In the genomic region with DNA sequence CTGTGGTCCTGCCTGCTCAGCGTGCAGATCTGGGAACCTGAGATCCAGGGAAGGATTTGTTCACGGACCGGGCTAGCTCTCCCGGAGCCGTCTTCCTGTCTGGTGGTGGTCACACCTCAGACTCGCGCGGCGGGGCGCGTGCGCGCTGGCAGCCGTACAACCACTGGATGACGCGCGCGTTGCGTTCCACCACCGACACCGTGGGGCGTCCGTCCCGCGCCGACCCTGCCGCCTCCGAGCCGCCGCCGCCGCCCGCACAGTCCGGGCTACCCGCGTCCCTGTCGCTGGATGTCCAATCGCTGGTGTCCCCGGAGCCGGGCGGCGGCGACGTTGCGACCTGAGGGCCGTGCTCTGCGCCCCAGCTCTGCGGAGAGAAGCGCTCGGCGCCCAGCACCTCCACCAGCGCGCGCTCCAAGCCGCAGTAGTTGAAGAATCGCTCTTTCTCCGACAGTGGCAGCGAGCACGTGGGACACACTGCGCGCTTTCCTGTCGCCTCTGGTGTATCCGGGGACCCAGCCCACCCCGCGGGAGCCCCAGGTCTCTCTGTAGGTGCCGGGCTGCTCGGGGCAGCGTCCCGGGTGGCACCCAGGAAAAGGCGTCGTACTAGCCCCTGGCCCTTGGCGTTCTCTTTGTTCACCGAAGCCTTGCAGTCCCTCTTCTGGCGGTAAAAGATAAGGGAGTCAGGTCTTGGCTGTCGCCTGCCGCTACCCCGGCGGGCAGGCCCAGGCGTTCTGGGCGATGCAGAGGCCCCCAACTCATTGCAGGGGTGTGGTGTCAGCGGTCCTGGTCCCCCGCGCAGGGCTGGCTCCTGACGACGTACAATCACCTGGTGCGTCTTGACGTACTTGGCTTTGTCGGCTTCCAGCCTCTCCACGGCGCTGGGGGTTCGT, we compare ENCODE assay signal across 8 mouse cellular contexts. TPM values are rescaled to one million over a fixed set of nuclear protein-coding genes. Genes with fewer than 3 reads are reported as not detected.
DNase-seq lines count a peak whose midpoint lies in the region; ATAC-seq and TF ChIP-seq lines count a peak whose summit lies in the region.

No protein-coding gene starts in this region.

- peak; percentile 67 for ATAC-seq in midbrain, embryonic 15.5 days (replicated peaks)

- peak overlapping the region; percentile 72 for H3K9ac ChIP-seq in midbrain, embryonic 15.5 days

- no peaks in the 10 kb centered on the region for H3K9me3 ChIP-seq in embryonic facial prominence, embryonic 10.5 days
- no peaks in the 10 kb centered on the region for H3K9me3 ChIP-seq in limb, embryonic 10.5 days (replicated peaks)
- no peaks in the 10 kb centered on the region for H3K9me3 ChIP-seq in midbrain, embryonic 15.5 days

- intact Hi-C loops in heart, postnatal 14 days (cut with DNase I): loop anchor here (10.0 kb wide), 1 partner anchor 223 kb away; no protein-coding TSS in a partner anchor

- no peak for TF ChIP-seq POLR2A in spleen, adult 2 months (IDR thresholded peaks at IDR 0.05; ENCODE audit: low read depth, low read length)

- DNase-seq in spleen, adult 2 months (ENCODE audit: low read depth in 1 of 2, low spot score in 2 of 2): no peak
- DNase-seq in spleen, adult 18-20 months: no peak
- DNase-seq in embryonic facial prominence, embryonic 10.5 days (ENCODE audit: low spot score): peak; percentile 76
- peak; percentile 49 to 51 for DNase-seq in heart, postnatal 14 days
- peak; percentile 75 for DNase-seq in limb, embryonic 10.5 days (ENCODE audit: low spot score)
- DNase-seq in thymus, postnatal 0 days (ENCODE audit: low spot score): peak; percentile 68
- DNase-seq in layer of hippocampus, adult 8-10 months (ENCODE audit: low spot score in 2 of 2): no peak

- no peak for TF ChIP-seq CTCF in spleen, adult 2 months (IDR thresholded peaks at IDR 0.05; ENCODE audit: extremely low read depth, insufficient read depth, insufficient read length, insufficient replicate concordance)

- WGBS in spleen, adult 2 months: 9% methylated on average over 91 of the region's 91 CpGs
- under 1% methylated on average over 91 of the region's 91 CpGs for WGBS in embryonic facial prominence, embryonic 10.5 days
- WGBS in limb, embryonic 10.5 days: under 1% methylated on average over 91 of the region's 91 CpGs
- under 1% methylated on average over 90 of the region's 91 CpGs for WGBS in midbrain, embryonic 15.5 days

- H3K4me3 ChIP-seq in spleen, adult 2 months (ENCODE audit: extremely low read depth, insufficient read depth, insufficient read length): peak overlapping the region; percentile 10; the same call in 1 of the 2 replicates
- peak overlapping the region; percentile 63 for H3K4me3 ChIP-seq in embryonic facial prominence, embryonic 10.5 days
- peak overlapping the region; percentile 61 for H3K4me3 ChIP-seq in limb, embryonic 10.5 days
- H3K4me3 ChIP-seq in midbrain, embryonic 15.5 days: peak overlapping the region; percentile 60

- H3K4me2 ChIP-seq in midbrain, embryonic 15.5 days: peak overlapping the region; percentile 76

- peaks cover 25% of the 10 kb centered on the region for H3K27me3 ChIP-seq in spleen, adult 2 months (ENCODE audit: control insufficient read depth, insufficient read depth, low read length)
- H3K27me3 ChIP-seq in embryonic facial prominence, embryonic 10.5 days (replicated peaks; ENCODE audit: low read depth, poor library complexity, severe bottlenecking): peaks cover 100% of the 10 kb centered on the region
- peaks cover 98% of the 10 kb centered on the region for H3K27me3 ChIP-seq in limb, embryonic 10.5 days (ENCODE audit: low read depth, poor library complexity, severe bottlenecking)
- H3K27me3 ChIP-seq in midbrain, embryonic 15.5 days (replicated peaks): peaks cover 78% of the 10 kb centered on the region

- no peaks in the 10 kb centered on the region for H3K36me3 ChIP-seq in spleen, adult 2 months (ENCODE audit: control insufficient read depth, insufficient read depth, low read length)
- no peaks in the 10 kb centered on the region for H3K36me3 ChIP-seq in embryonic facial prominence, embryonic 10.5 days (replicated peaks)
- no peaks in the 10 kb centered on the region for H3K36me3 ChIP-seq in limb, embryonic 10.5 days
- no peaks in the 10 kb centered on the region for H3K36me3 ChIP-seq in midbrain, embryonic 15.5 days (replicated peaks)

- H3K4me1 ChIP-seq in spleen, adult 2 months (ENCODE audit: control insufficient read depth, insufficient read depth, insufficient read length): peaks cover 5% of the 10 kb centered on the region
- H3K4me1 ChIP-seq in embryonic facial prominence, embryonic 10.5 days: peaks cover 85% of the 10 kb centered on the region
- H3K4me1 ChIP-seq in limb, embryonic 10.5 days: peaks cover 75% of the 10 kb centered on the region
- peaks cover 45% of the 10 kb centered on the region for H3K4me1 ChIP-seq in midbrain, embryonic 15.5 days

- H3K27ac ChIP-seq in spleen, adult 2 months (ENCODE audit: insufficient read depth, low read length): no peak overlapping the region
- H3K27ac ChIP-seq in embryonic facial prominence, embryonic 10.5 days (replicated peaks): peak overlapping the region; percentile 83
- peak overlapping the region; percentile 88 for H3K27ac ChIP-seq in limb, embryonic 10.5 days
- H3K27ac ChIP-seq in midbrain, embryonic 15.5 days: peak overlapping the region; percentile 81

RNA-seq across cellular contexts. Expression of a gene that starts 2.4 kb away (rescaled TPM):
- 6.9 and 10.2 TPM in 2 replicates for polyA plus RNA-seq in spleen, adult 2 months (2012; rRNA removed)
- polyA plus RNA-seq in embryonic facial prominence, embryonic 10.5 days (2016; fragmentation: Nextera tagmentation; extraction: Ambion mirVana): 7.4 and 7.9 TPM in 2 replicates
- 10 to 100 TPM in 1 of 2 experiments, 1 to 10 TPM in 1; 8.6 to 13.8 TPM for total RNA-seq in heart, postnatal 14 days (2021)
- 9.2 and 10.9 TPM in 2 replicates for polyA plus RNA-seq in limb, embryonic 10.5 days (2016; fragmentation: Nextera tagmentation; extraction: Ambion mirVana)
- 13.6 and 14.4 TPM in 2 replicates for polyA plus RNA-seq in midbrain, embryonic 15.5 days (2015; fragmentation: Nextera tagmentation; extraction: Ambion mirVana)
- 3.5 and 4.4 TPM in 2 replicates for polyA plus RNA-seq in thymus, postnatal 0 days (2015; fragmentation: Nextera tagmentation; extraction: Ambion mirVana)
- 1 to 10 TPM; 3.3 to 4.8 (median 3.5) TPM for total RNA-seq in layer of hippocampus, adult 8-10 months (2022)

RNA-seq across cellular contexts. Expression of a gene that starts 4.8 kb away (rescaled TPM):
- not detected in 2 replicates for polyA plus RNA-seq in spleen, adult 2 months (2012; rRNA removed)
- not detected in 2 replicates for polyA plus RNA-seq in embryonic facial prominence, embryonic 10.5 days (2016; fragmentation: Nextera tagmentation; extraction: Ambion mirVana)
- total RNA-seq in heart, postnatal 14 days (2021): not detected
- not detected in 2 replicates for polyA plus RNA-seq in limb, embryonic 10.5 days (2016; fragmentation: Nextera tagmentation; extraction: Ambion mirVana)
- polyA plus RNA-seq in midbrain, embryonic 15.5 days (2015; fragmentation: Nextera tagmentation; extraction: Ambion mirVana): not detected in 2 replicates
- polyA plus RNA-seq in thymus, postnatal 0 days (2015; fragmentation: Nextera tagmentation; extraction: Ambion mirVana): 0.22 TPM in 1 of 2 replicates, not detected in the other
- not detected for total RNA-seq in layer of hippocampus, adult 8-10 months (2022)

RNA-seq across cellular contexts. Expression of a gene that starts 6.1 kb away (rescaled TPM):
- 7.4 and 11.5 TPM in 2 replicates for polyA plus RNA-seq in spleen, adult 2 months (2012; rRNA removed)
- 21.0 and 21.8 TPM in 2 replicates for polyA plus RNA-seq in embryonic facial prominence, embryonic 10.5 days (2016; fragmentation: Nextera tagmentation; extraction: Ambion mirVana)
- total RNA-seq in heart, postnatal 14 days (2021): 1 to 10 TPM; 2.4 to 3.3 TPM
- 19.0 and 23.5 TPM in 2 replicates for polyA plus RNA-seq in limb, embryonic 10.5 days (2016; fragmentation: Nextera tagmentation; extraction: Ambion mirVana)
- polyA plus RNA-seq in midbrain, embryonic 15.5 days (2015; fragmentation: Nextera tagmentation; extraction: Ambion mirVana): 13.0 and 15.3 TPM in 2 replicates
- 27.4 and 28.3 TPM in 2 replicates for polyA plus RNA-seq in thymus, postnatal 0 days (2015; fragmentation: Nextera tagmentation; extraction: Ambion mirVana)
- 10 to 100 TPM in 3 of 4 experiments, 1 to 10 TPM in 1; 9.7 to 11.6 (median 11.2) TPM for total RNA-seq in layer of hippocampus, adult 8-10 months (2022)

RNA-seq across cellular contexts. Expression of a gene that starts 8.0 kb away (rescaled TPM):
- polyA plus RNA-seq in spleen, adult 2 months (2012; rRNA removed): not detected in 2 replicates
- polyA plus RNA-seq in embryonic facial prominence, embryonic 10.5 days (2016; fragmentation: Nextera tagmentation; extraction: Ambion mirVana): 0.32 and 1.1 TPM in 2 replicates
- total RNA-seq in heart, postnatal 14 days (2021): not detected
- polyA plus RNA-seq in limb, embryonic 10.5 days (2016; fragmentation: Nextera tagmentation; extraction: Ambion mirVana): 0.60 and 0.79 TPM in 2 replicates
- polyA plus RNA-seq in midbrain, embryonic 15.5 days (2015; fragmentation: Nextera tagmentation; extraction: Ambion mirVana): 0.19 and 0.30 TPM in 2 replicates
- polyA plus RNA-seq in thymus, postnatal 0 days (2015; fragmentation: Nextera tagmentation; extraction: Ambion mirVana): 0.54 and 0.69 TPM in 2 replicates
- not detected for total RNA-seq in layer of hippocampus, adult 8-10 months (2022)

RNA-seq across cellular contexts. Expression of a gene that starts 13.3 kb away (rescaled TPM):
- 0.26 TPM in 2 replicates for polyA plus RNA-seq in spleen, adult 2 months (2012; rRNA removed)
- 2.6 and 3.4 TPM in 2 replicates for polyA plus RNA-seq in embryonic facial prominence, embryonic 10.5 days (2016; fragmentation: Nextera tagmentation; extraction: Ambion mirVana)
- 1 to 10 TPM; 2.3 to 3.2 TPM for total RNA-seq in heart, postnatal 14 days (2021)
- polyA plus RNA-seq in limb, embryonic 10.5 days (2016; fragmentation: Nextera tagmentation; extraction: Ambion mirVana): 0.76 and 1.1 TPM in 2 replicates
- 0.42 TPM in 1 of 2 replicates, not detected in the other for polyA plus RNA-seq in midbrain, embryonic 15.5 days (2015; fragmentation: Nextera tagmentation; extraction: Ambion mirVana)
- polyA plus RNA-seq in thymus, postnatal 0 days (2015; fragmentation: Nextera tagmentation; extraction: Ambion mirVana): 2.2 and 2.5 TPM in 2 replicates
- under 1 TPM; 0.51 to 0.89 (median 0.79) TPM for total RNA-seq in layer of hippocampus, adult 8-10 months (2022)

Comparison
In these comparisons a context has a peak if more than half of its experiments do, and no peak if none do; other contexts are left out.
1. DNase-seq: peak in embryonic facial prominence, embryonic 10.5 days (single experiment), heart, postnatal 14 days (2 of 2), limb, embryonic 10.5 days (single experiment) and thymus, postnatal 0 days (single experiment); none in spleen, adult 2 months (0 of 2), spleen, adult 18-20 months (0 of 2) and layer of hippocampus, adult 8-10 months (0 of 2).
2. H3K4me3 ChIP-seq: peak in every context shown above with its lines; median percentile 63 in embryonic facial prominence, embryonic 10.5 days; 61 in limb, embryonic 10.5 days; 60 in midbrain, embryonic 15.5 days; 10 in spleen, adult 2 months.